Mouse (Mus musculus): ENCODE measurements around the gene Anxa6.

DNA sequence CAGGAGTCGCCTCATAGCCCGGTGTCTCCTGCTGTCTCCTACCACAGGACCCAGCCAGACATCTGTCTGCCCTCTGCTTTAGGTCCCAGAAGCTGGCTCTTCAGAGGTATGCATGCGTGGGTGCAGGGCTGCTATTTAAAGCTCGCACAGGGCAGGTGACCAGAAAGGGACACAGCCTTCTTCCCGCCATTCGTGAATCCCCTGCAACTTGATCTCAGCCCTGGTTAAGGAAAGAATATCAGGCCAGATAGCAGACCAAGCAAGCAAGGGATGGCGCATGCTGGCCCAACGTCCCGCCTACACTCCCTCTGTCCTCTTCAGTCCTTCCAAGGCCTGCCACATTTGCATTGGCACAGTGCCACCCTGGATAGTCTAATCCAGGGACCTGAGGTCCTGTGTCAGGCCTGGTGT lies 17.4 kb downstream of the Anxa6 start:
- no peak for TF ChIP-seq POLR2A (IDR thresholded peaks at IDR 0.05; ENCODE audit: extremely low read depth, insufficient read depth, low read length)
- no peak for TF ChIP-seq CTCF (IDR thresholded peaks at IDR 0.05; ENCODE audit: extremely low read depth, insufficient read depth, low read length)
